Mouse (Mus musculus) midbrain, embryonic 10.5 days (tissue): ENCODE data around the gene Lpar1. TPM values are rescaled to one million over a fixed set of nuclear protein-coding genes. Genes with fewer than 3 reads are reported as not detected.

Source experiments
- DNase-seq: peaks from one replicate; pipeline ENCODE4 v3.0.0-alpha.2; 2017; ENCODE audit warnings: low spot score
- H3K27ac ChIP-seq: fragments of 300-500 bp; sonication (generic); replicated peaks from 2 replicates; pipeline ENCODE4 v1.5.1; 2016; ENCODE audit warnings: mild to moderate bottlenecking
- H3K27me3 ChIP-seq: fragments of 300-500 bp; sonication (generic); 2 replicates; pipeline ENCODE4 v1.6.1; 2016; ENCODE audit warnings: low read depth, mild to moderate bottlenecking; ENCODE audit not compliant: poor library complexity, severe bottlenecking
- H3K36me3 ChIP-seq: fragments of 300-500 bp; sonication (generic); 2 replicates; pipeline ENCODE4 v1.6.1; 2016; ENCODE audit warnings: mild to moderate bottlenecking, moderate library complexity
- H3K4me1 ChIP-seq: fragments of 300-500 bp; sonication (generic); 2 replicates; pipeline ENCODE4 v1.6.1; 2016
- H3K4me3 ChIP-seq: fragments of 300-500 bp; sonication (generic); 2 replicates; pipeline ENCODE4 v1.5.1; 2016; ENCODE audit warnings: mild to moderate bottlenecking, moderate library complexity
- H3K9me3 ChIP-seq: fragments of 300-500 bp; sonication (generic); replicated peaks from 2 replicates; pipeline ENCODE4 v1.6.1; 2016; ENCODE audit warnings: mild to moderate bottlenecking
- WGBS: fragments of 180-500 bp; shearing (Covaris S2); methylation state at CpG from one replicate; pipeline ENCODE4 v1.1.7; 2016; 5-methylcytosine and 5-hydroxymethylcytosine counted together
- polyA plus RNA-seq: library from polyadenylated mRNA; unstranded; fragments of >200 nt; fragmentation: Nextera tagmentation; extraction: Ambion mirVana; gene quantifications from 2 replicates; pipeline ENCODE4 v1.2.1, GENCODE M21; 2016

The Lpar1 gene
- polyA plus RNA-seq, result 46.7 and 53.4 TPM in 2 replicates

DNA sequence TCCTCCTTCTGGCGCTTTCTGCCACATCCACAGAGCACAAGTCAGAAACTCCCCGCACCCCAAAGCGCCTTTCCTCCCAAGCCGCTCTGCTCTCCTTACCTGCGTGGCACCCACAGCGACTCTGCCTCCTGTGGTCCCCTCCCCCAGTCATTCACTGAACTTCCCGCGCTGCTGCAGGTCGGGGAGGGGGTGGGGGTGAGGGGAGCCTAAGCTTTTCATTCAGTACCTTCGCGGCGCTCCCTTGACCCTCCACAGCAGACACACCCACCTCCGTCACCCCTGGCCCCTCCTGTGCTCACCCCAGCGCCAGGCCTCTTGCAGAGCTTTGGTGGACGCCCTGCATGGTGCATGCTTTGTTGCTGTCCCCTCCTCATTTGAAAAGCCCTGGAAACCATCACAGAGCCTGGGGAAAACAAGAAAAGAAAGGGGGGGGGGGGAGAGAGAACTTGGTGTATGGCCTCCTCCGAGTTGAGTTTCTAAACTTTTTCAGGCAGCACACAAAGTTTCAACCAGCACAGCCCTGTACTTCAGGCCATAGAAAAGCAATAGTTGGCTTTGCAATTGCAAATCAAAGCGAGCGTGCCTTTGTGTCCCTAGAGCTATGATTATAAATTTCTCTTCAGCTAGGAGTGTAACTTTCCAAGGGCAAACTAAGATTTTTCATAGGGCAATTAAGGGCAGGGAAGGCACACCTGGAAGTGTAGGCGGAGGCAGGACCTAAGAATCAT lies at the start of gene Lpar1:
TSS of gene Lpar1 (minus strand) at position 268 of the 728 bp plus-strand sequence.
- Histone ChIP-seq H3K27ac (peak within 1 kb of the TSS; percentile 89), H3K4me3 (peak within 1 kb of the TSS; percentile 77), H3K36me3 (no peaks in the 10 kb centered on the region), H3K4me1 (peaks cover 31% of the 10 kb centered on the region), H3K9me3 (no peaks in the 10 kb centered on the region), H3K27me3 (peaks cover 23% of the 10 kb centered on the region)
- peak; percentile 61 for DNase-seq
- WGBS, result 4% methylated on average over 19 of the region's 19 CpGs

DNA sequence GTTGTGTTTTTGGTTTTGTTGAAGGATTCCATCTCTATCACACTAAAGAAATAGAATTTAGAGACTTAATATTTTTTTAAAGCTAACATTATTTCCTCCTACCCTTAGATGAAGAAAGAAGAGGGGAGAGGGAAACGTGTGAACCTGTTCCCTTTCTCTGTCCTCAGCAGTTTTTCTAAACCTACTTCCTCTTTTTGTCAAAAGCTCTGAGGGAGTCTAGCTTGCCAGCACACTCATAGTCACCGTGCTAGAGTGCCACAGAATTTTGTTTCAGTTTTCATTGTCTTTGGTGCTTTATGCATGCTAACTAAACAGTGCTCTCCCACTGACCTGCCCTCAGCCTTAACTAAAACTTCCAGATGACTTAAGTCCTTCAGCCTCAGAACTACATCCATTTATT lies 32.2 kb upstream of the Lpar1 start:
- Histone ChIP-seq H3K4me1 (no peaks in the 10 kb centered on the region), H3K27ac (no peak overlapping the region), H3K27me3 (no peaks in the 10 kb centered on the region), H3K4me3 (no peak overlapping the region), H3K36me3 (no peaks in the 10 kb centered on the region), H3K9me3 (no peaks in the 10 kb centered on the region)
- no peak for DNase-seq
- WGBS, result 51% methylated on average over 2 of the region's 2 CpGs

DNA sequence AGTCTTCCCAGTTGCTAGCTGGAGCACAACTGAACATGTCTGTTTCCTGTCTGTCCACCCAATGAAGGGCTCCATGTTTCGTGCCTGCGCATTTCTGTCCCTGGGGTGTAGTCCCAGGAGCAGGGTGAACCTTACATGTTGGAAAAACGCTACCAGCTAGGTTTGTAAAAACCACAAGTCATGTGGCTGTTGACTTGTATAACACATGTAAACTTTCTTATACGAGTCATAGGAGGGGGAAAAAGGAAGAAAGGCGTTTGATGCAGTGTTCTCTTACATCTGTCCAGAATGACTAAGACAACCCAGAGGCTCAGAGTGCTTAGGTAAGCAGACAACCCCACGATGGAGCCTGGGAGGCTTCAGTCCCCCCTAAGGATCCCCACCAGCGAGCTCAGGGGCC lies 27.5 kb upstream of the Lpar1 start:
- no peaks in the 10 kb centered on the region for H3K9me3 ChIP-seq
- H3K4me3 ChIP-seq, result no peak overlapping the region
- no peaks in the 10 kb centered on the region for H3K27me3 ChIP-seq
- no peaks in the 10 kb centered on the region for H3K36me3 ChIP-seq
- H3K27ac ChIP-seq, result no peak overlapping the region
- 86% methylated on average over 7 of the region's 7 CpGs for WGBS
- DNase-seq, result no peak
- H3K4me1 ChIP-seq, result peaks cover 3% of the 10 kb centered on the region

DNA sequence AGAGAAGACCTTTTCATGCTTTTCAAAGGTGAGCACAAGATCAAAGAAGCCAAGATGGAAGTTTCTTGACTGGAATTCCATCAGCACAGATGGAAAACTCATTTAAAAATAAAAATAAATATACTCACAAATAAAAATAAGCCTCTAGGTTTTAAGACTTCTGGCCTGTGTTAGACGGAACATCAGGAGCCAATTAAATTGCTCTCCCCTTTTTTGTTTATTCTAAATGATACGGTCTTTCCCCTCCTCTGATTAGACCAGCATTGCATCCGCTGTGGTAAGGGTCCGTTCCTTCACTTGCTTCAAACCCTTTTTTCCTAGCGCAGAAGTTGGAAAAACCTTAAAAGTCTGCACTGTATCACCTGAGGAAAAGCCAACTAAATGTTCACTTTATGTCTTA lies 26.8 kb upstream of the Lpar1 start:
- Histone ChIP-seq H3K36me3 (no peaks in the 10 kb centered on the region), H3K4me1 (peaks cover 3% of the 10 kb centered on the region), H3K27me3 (no peaks in the 10 kb centered on the region), H3K27ac (no peak overlapping the region), H3K9me3 (no peaks in the 10 kb centered on the region), H3K4me3 (no peak overlapping the region)
- no peak for DNase-seq
- 80% methylated on average over 5 of the region's 5 CpGs for WGBS

DNA sequence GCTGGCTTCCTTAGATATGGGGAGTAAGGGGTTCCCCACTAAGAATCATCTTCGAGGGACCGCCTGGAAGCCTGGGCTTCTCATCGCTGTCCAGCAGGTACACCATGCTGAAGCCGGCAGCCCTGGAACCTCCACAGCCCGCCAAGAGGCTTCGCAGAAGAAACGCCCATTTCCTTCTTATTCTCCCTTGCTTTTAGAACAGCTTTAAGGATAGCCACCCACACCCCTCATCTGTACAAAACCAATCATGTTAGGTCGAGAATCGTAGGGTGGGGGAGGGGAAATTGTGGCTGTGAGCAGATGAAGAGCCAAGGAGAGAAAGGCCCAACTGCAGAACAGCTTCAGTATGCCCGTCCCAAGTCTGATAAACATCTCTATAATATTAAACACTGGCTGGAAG lies 26.4 kb upstream of the Lpar1 start:
- Histone ChIP-seq H3K36me3 (no peaks in the 10 kb centered on the region), H3K4me3 (no peak overlapping the region), H3K9me3 (no peaks in the 10 kb centered on the region), H3K27ac (no peak overlapping the region), H3K27me3 (no peaks in the 10 kb centered on the region), H3K4me1 (peaks cover 3% of the 10 kb centered on the region)
- no peak for DNase-seq
- 79% methylated on average over 10 of the region's 10 CpGs for WGBS

DNA sequence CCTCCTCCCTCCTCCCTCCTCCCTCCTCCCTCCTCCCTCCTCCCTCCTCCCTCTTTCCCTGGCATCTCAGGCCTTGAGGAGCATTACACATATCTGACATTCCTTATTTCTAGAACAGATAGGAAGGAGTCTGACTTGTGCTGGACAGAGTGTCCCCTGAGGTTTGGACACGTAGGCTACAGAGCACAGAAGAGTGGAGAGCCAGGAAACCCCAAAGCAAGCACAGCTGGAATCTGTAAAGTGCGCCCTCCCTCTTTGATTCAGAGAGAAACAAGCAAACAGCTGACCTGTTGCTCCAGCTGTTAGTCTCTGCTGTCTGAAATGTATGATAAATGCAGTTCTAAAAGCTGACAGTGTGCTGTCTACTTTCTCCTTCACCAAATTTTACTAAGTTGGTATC lies 24.8 kb upstream of the Lpar1 start:
- Histone ChIP-seq H3K9me3 (no peaks in the 10 kb centered on the region), H3K27me3 (no peaks in the 10 kb centered on the region), H3K4me3 (no peak overlapping the region), H3K27ac (no peak overlapping the region), H3K4me1 (peaks cover 3% of the 10 kb centered on the region), H3K36me3 (no peaks in the 10 kb centered on the region)
- DNase-seq, result no peak
- 64% methylated on average over 2 of the region's 2 CpGs for WGBS

DNA sequence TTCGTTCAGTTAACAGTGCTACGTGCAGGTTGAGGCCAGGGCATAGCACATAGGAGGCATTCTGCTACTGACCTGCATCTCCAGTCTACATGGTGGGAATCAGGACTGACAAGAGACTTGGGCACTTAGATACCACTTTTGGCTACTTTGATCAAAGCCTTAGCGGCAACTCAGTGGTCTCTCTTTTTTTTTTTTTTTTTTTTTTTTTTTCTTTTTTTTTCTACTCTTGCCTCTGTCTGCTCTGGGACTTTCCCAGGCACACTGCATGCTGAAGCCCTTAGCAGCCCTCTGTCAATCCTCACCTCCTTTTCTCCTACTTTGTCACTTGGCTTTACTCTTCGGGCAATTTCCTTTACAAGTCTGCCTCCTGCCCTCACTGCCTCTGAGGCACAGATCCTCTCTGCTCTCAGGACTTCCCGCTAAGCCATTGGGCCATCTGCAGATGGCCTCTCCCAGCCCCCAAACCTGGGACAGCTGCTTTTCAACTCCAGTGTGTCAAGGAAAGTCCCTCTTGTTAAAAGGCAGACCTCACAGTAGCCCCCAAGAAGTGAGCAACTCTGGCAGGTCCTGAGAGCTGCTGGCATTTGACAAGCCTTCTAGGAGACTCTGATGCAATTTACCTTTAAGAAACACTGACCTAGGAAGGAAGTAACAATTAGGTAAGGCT lies 23.8 kb upstream of the Lpar1 start:
- Histone ChIP-seq H3K27ac (no peak overlapping the region), H3K27me3 (no peaks in the 10 kb centered on the region), H3K4me1 (peaks cover 3% of the 10 kb centered on the region), H3K4me3 (no peak overlapping the region), H3K9me3 (no peaks in the 10 kb centered on the region), H3K36me3 (no peaks in the 10 kb centered on the region)
- no peak for DNase-seq
- 53% methylated on average over 5 of the region's 5 CpGs for WGBS

DNA sequence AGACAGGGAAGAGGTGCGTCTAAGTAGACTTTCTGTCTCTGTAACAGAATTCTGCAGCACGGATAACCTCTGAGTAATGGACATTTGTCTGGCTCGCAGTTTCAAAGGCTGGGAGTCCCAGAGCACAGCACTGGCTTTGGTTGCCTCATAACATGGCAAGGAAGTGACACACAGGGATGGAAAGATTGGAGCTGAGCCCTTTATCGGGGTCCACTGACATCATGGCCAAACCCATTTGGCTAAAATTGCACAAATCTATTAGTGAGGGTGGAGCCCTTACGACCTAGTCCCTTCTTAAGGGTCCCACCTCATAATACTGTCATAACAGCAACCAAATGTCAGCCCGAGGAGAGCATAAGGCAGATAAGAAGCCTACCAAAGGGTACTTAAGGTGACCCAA lies 22.1 kb upstream of the Lpar1 start:
- Histone ChIP-seq H3K27me3 (no peaks in the 10 kb centered on the region), H3K36me3 (no peaks in the 10 kb centered on the region), H3K27ac (no peak overlapping the region), H3K4me3 (no peak overlapping the region), H3K4me1 (peaks cover 12% of the 10 kb centered on the region), H3K9me3 (no peaks in the 10 kb centered on the region)
- 94% methylated on average over 6 of the region's 6 CpGs for WGBS
- no peak for DNase-seq

DNA sequence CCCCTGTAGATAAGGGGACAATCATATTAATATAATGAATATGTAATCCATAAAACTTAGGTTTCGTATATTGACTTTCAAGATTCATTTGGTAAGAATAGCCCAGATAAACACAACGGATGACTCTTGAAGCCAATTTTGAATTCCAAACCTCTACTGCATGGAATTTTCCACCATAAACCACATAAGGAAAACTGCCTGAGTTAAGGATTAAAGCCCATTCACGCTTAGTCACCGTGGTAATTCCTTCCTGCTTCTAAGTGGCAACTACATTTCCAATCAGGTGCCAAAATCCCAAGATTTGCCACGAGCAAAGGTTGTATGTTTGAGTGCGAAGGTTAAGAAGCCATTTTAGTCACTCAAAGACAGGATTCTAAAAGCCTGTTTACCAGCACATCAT lies 20.3 kb upstream of the Lpar1 start:
- Histone ChIP-seq H3K36me3 (no peaks in the 10 kb centered on the region), H3K9me3 (no peaks in the 10 kb centered on the region), H3K4me3 (no peak overlapping the region), H3K4me1 (peaks cover 12% of the 10 kb centered on the region), H3K27ac (no peak overlapping the region), H3K27me3 (no peaks in the 10 kb centered on the region)
- 72% methylated on average over 6 of the region's 6 CpGs for WGBS
- DNase-seq, result no peak

DNA sequence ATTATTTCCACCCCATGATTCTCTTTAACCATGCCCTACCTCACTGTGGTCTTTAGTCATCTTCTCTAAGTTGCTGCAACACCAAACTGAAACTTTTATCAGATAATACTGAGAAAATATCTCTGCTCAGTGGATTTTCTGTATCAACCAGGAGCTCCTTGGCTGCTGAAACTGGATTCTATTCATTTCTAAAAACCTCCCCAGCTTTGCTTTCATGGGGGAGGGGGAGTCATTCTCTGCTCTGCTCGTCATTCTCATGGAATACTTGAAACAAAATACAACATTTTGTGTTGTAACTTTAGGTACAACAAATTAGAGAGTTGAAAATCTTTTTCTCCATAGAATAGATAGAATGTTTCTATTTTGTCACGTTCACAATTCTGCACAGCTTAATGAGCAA lies 18.7 kb upstream of the Lpar1 start:
- Histone ChIP-seq H3K4me3 (no peak overlapping the region), H3K27me3 (no peaks in the 10 kb centered on the region), H3K27ac (no peak overlapping the region), H3K9me3 (no peaks in the 10 kb centered on the region), H3K4me1 (peaks cover 9% of the 10 kb centered on the region), H3K36me3 (no peaks in the 10 kb centered on the region)
- DNase-seq, result no peak
- 64% methylated on average over 2 of the region's 2 CpGs for WGBS

DNA sequence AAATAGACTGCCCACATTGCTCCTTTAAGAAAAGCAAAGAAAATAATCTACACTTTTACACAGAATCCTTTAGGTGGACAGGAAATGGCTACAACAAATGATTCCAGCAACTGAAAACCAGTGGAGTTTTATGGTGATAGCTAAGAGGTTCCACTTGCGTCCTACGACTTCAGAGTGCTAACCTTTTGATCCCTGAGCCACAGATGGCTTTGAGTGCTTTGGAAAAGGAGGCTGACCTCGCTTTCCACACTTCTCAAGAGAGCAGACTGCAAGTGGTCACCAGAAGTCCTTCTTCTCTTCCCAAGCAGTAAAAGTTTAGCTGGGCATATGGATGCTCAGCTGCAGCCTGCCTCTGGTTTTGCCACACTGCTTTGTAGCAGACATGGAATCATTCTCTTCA lies 18.0 kb upstream of the Lpar1 start:
- WGBS, result 8% methylated on average over 3 of the region's 3 CpGs
- no peak overlapping the region for H3K4me3 ChIP-seq
- H3K9me3 ChIP-seq, result no peaks in the 10 kb centered on the region
- H3K4me1 ChIP-seq, result peaks cover 9% of the 10 kb centered on the region
- H3K27ac ChIP-seq, result peak overlapping the region; percentile 58
- DNase-seq, result no peak
- no peaks in the 10 kb centered on the region for H3K27me3 ChIP-seq
- no peaks in the 10 kb centered on the region for H3K36me3 ChIP-seq

DNA sequence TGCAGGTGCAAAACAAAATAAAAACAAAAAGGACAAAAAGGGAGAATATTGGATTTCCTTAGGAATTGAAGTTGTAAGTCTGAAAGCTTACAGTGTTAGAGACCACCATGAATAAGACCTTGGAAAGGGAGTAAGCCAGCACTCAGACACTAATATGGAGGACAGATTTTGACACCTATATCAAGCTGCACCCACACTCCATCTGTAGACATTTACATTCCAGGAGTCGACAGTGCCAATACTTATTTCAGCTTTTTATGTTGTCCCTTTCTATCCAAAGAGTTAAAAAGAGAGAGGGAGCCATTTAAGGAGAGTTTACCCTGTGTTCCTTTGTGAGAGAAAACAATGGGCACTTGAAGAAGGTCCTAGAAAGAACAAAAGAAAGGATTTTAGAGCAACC lies 17.5 kb upstream of the Lpar1 start:
- peak overlapping the region; percentile 58; the same call in 1 of the 2 replicates for H3K27ac ChIP-seq
- H3K4me1 ChIP-seq, result peaks cover 9% of the 10 kb centered on the region
- H3K36me3 ChIP-seq, result no peaks in the 10 kb centered on the region
- no peaks in the 10 kb centered on the region for H3K27me3 ChIP-seq
- no peaks in the 10 kb centered on the region for H3K9me3 ChIP-seq
- no peak overlapping the region for H3K4me3 ChIP-seq
- no peak for DNase-seq
- WGBS, result 13% methylated on average over 1 of the region's 1 CpGs

DNA sequence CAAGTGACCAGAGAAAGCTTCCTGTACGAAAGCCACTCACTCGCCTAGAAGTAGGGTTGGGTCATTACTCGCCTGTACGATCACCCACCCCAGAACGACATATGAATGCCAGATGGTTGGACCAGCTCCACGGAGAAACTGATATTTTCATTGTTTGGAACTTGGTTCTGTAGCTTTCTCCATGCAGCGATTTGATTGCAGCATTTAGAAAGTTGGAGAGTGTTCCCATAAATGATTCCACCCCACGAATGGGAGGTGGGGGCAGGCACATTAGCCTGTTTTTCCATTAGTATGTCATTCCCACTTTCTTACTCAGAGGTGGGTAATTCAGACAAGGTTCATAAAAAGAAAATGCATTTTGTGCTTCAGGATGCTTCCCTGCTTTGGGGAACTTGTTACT lies 14.8 kb upstream of the Lpar1 start:
- no peaks in the 10 kb centered on the region for H3K36me3 ChIP-seq
- no peak for DNase-seq
- peaks cover 9% of the 10 kb centered on the region for H3K4me1 ChIP-seq
- WGBS, result 90% methylated on average over 8 of the region's 8 CpGs
- no peak overlapping the region for H3K4me3 ChIP-seq
- H3K27ac ChIP-seq, result no peak overlapping the region
- H3K9me3 ChIP-seq, result no peaks in the 10 kb centered on the region
- no peaks in the 10 kb centered on the region for H3K27me3 ChIP-seq
